Mouse (Mus musculus) liver, postnatal 0 days (tissue): ENCODE results near the gene Serpinb6a.

Experiments used
- CTCF ChIP-seq: sonication (generic); IDR thresholded peaks from 2 replicates; pipeline ENCODE4 v1.5.1; 2016; ENCODE audit warnings: antibody characterized with exemption, low read depth
- EP300 ChIP-seq: IDR thresholded peaks from 2 replicates; pipeline ENCODE4 v1.6.1; 2016; ENCODE audit warnings: antibody characterized with exemption, low read depth, mild to moderate bottlenecking

DNA sequence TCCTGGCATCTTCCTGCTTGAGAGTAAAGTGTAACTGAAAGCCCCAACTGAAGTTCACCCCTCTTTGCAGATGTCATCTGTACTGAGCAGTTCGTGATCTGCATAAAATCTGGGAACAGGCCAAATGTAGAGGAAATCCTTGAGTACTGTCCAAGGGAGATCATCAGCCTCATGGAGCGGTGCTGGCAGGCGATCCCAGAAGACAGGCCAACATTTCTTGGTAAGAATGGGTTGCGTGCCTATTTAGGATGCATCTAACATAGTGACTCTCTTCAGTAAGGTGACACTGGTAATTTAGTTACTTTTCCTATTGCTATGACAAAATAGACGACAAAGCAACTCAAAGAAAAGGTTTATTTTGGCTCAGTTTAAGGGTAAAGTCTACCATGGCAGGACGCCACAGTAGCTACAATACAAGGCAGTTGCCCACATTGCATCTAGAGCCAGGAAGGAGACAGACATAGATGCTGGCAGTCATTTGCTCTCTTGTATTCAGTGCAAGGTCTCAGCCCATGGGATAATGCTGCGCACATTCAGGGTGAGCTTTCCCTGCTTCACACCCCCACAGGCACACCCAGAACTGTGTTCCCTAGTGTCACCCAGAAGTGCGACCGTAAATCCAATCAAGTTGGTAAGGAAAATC is 14.5 kb upstream of the Serpinb6a start:
- TF ChIP-seq EP300, result no peak
- no peak for TF ChIP-seq CTCF
